Mouse (Mus musculus): ENCODE measurements at regions not wholly inside any gene's neighbourhood (a gene's known extent, or its start where the extent isn't known, plus 50 kb on each side); places are given as distances from the start of the nearest gene placed in this dataset.
A peak's percentile ranks its signal among the peaks of the same experiment; 100 is the strongest.
"Not testable (repeated sequence)": the region's sequence is repeated elsewhere in the genome, so short reads cannot be mapped to it uniquely, and the experiment has no call there.

- no peak for DNase-seq (ENCODE audit: low spot score)
Measured at GRCm38 (mm10) chr15:31989093-31989492, 188.0 kb upstream of the Tas2r119 start.

GRCm38 (mm10) chr15:31989593-31990290 is 187.3 kb upstream of the Tas2r119 start:
- DNase-seq (ENCODE audit: low spot score), result no peak

GRCm38 (mm10) chr15:31997996-31998395 is 179.1 kb upstream of the Tas2r119 start:
- DNase-seq (ENCODE audit: low spot score), result no peak

GRCm38 (mm10) chr15:31999553-31999952 is 177.5 kb upstream of the Tas2r119 start:
- no peak for DNase-seq (ENCODE audit: low spot score)

- no peak for DNase-seq (ENCODE audit: low spot score)
Measured at GRCm38 (mm10) chr15:32002950-32003422, 174.1 kb upstream of the Tas2r119 start.

GRCm38 (mm10) chr15:32003489-32003888 is 173.6 kb upstream of the Tas2r119 start:
- DNase-seq (ENCODE audit: low spot score), result no peak

- DNase-seq (ENCODE audit: low spot score), result no peak
Measured at GRCm38 (mm10) chr15:32005986-32006385, 171.1 kb upstream of the Tas2r119 start.

- DNase-seq (ENCODE audit: low spot score), result no peak
Measured at GRCm38 (mm10) chr15:32009818-32010217, 167.3 kb upstream of the Tas2r119 start.

- DNase-seq (ENCODE audit: low spot score), result no peak
Measured at GRCm38 (mm10) chr15:32012044-32012443, 165.0 kb upstream of the Tas2r119 start.

GRCm38 (mm10) chr15:32012838-32013237 is 164.3 kb upstream of the Tas2r119 start:
- no peak for DNase-seq (ENCODE audit: low spot score)

GRCm38 (mm10) chr15:32015169-32015568 is 161.9 kb upstream of the Tas2r119 start:
- no peak for DNase-seq (ENCODE audit: low spot score)

GRCm38 (mm10) chr15:32020323-32021008 is 156.6 kb upstream of the Tas2r119 start:
- DNase-seq (ENCODE audit: low spot score), result no peak

GRCm38 (mm10) chr15:32021009-32021602 is 156.0 kb upstream of the Tas2r119 start:
- DNase-seq (ENCODE audit: low spot score), result peak; percentile 27

- DNase-seq (ENCODE audit: low spot score), result no peak
Measured at GRCm38 (mm10) chr15:32034091-32034490, 143.0 kb upstream of the Tas2r119 start.

GRCm38 (mm10) chr15:32034790-32035189 is 142.3 kb upstream of the Tas2r119 start:
- no peak for DNase-seq (ENCODE audit: low spot score)

- DNase-seq (ENCODE audit: low spot score), result no peak
Measured at GRCm38 (mm10) chr15:32041764-32042163, 135.3 kb upstream of the Tas2r119 start.

- DNase-seq (ENCODE audit: low spot score), result no peak
Measured at GRCm38 (mm10) chr15:32042173-32042572, 134.9 kb upstream of the Tas2r119 start.

GRCm38 (mm10) chr15:32042589-32042988 is 134.5 kb upstream of the Tas2r119 start:
- DNase-seq (ENCODE audit: low spot score), result no peak

- no peak for DNase-seq (ENCODE audit: low spot score)
Measured at GRCm38 (mm10) chr15:32043207-32043606, 133.9 kb upstream of the Tas2r119 start.

- DNase-seq (ENCODE audit: low spot score), result not testable (repeated sequence)
Measured at GRCm38 (mm10) chr15:32043670-32044069, 133.4 kb upstream of the Tas2r119 start.

- DNase-seq (ENCODE audit: low spot score), result no peak
Measured at GRCm38 (mm10) chr15:32048836-32049235, 128.3 kb upstream of the Tas2r119 start.

- DNase-seq (ENCODE audit: low spot score), result no peak
Measured at GRCm38 (mm10) chr15:32061573-32061972, 115.5 kb upstream of the Tas2r119 start.

GRCm38 (mm10) chr15:32082109-32082508 is 95.0 kb upstream of the Tas2r119 start:
- DNase-seq (ENCODE audit: low spot score), result no peak
